Mouse (Mus musculus) testis, postnatal 14 days (tissue): ENCODE results near the gene Scgb1b7.
"Not testable (repeated sequence)": the region's sequence is repeated elsewhere in the genome, so short reads cannot be mapped to it uniquely, and the experiment has no call there.

ENCODE experiments used
- DNase-seq: peaks from one replicate; pipeline ENCODE4 v3.0.0; 2021; ENCODE audit warnings: low spot score

Scgb1b7 gene

DNA sequence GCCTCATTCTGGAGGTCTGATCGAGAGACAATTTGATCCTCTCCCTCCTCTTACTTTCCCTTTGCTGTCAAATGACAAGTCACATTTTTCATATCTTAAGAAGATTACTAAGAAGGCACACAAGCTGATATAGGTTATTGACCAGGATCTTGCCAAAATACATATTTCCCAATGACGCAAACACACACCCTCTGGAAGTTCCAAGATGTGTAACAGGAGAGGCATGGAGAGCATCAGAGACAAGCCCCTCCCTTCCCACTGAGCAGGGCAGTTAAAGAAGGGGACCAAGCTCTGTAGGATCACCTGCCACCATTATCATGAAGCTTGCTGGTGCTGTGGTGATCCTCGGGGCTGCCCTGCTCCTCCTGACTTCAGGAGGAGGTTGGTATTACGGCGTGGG lies at the start of gene Scgb1b7:
Scgb1b7 (plus strand) TSS at position 301 of the 400 bp plus-strand sequence.
- DNase-seq = not testable (repeated sequence)

- not testable (repeated sequence) for DNase-seq
Measured at GRCm38 (mm10) chr7:31705657-31706056, 6.8 kb upstream of the Scgb1b7 start, which contains the start of gene Scgb2b7. Scgb2b7 (minus strand) TSS chr7:31705757.
